Mouse (Mus musculus) adrenal gland, postnatal 10 days (tissue): Measurements from ENCODE around the gene Speer4f2. TPM values are rescaled to one million over a fixed set of nuclear protein-coding genes. Genes with fewer than 3 reads are reported as not detected.

Experiments used
- total RNA-seq, 2 experiments: library from RNA; stranded (reverse); gene quantifications; 2 replicates each; pipeline ENCODE4 v1.2.3; 2021

The Speer4f2 gene
- total RNA-seq, 2 experiments from 2014 or later, result not detected

Other genes with a start within 250 kb of the Speer4f2 start
- not detected for gene Speer4f1, start 102.9 kb downstream of the Speer4f2 start, total RNA-seq
- 10 to 100 TPM; 20.4 to 24.8 TPM for gene Sema3c, start 201.1 kb downstream of the Speer4f2 start, total RNA-seq